ENCODE assay signal across 12 mouse cellular contexts in genomic region chr2:125323347-125323746, GRCm38 (mm10).
A peak's percentile ranks its signal among the peaks of the same experiment; 100 is the strongest.
DNase-seq lines count a peak whose midpoint lies in the region; ATAC-seq and TF ChIP-seq lines count a peak whose summit lies in the region.
"Had no signal": no experiment of that assay in that cellular context is flagged by ENCODE, and none has a peak within 500 bp of the region (broad histone marks: within the 10 kb centered on the region; RNA-seq: fewer than 3 reads in every experiment).

No protein-coding gene starts in this region.

- H3K4me3 ChIP-seq in intestine, embryonic 14.5 days (ENCODE audit: low read depth, low read length), result no peak overlapping the region
- H3K4me3 ChIP-seq in intestine, postnatal 0 days (ENCODE audit: low read depth, low read length), result no peak overlapping the region
- H3K4me3 ChIP-seq in intestine, embryonic 16.5 days (ENCODE audit: low read length), result no peak overlapping the region
- H3K4me3 ChIP-seq in neural tube, embryonic 11.5 days (ENCODE audit: low read depth, low read length), result no peak overlapping the region
- H3K4me3 ChIP-seq in midbrain, postnatal 0 days (ENCODE audit: low read depth, low read length), result no peak overlapping the region
- H3K4me3 ChIP-seq: heart, embryonic 12.5 days; liver, embryonic 15.5 days; stomach, embryonic 15.5 days had no signal

- ATAC-seq in intestine, embryonic 14.5 days (replicated peaks; ENCODE audit: low FRiP score, low TSS enrichment, low read depth), result no peak
- ATAC-seq in intestine, postnatal 0 days, result no peak
- ATAC-seq in intestine, embryonic 16.5 days, result no peak
- ATAC-seq in neural tube, embryonic 11.5 days (ENCODE audit: insufficient read depth, low FRiP score, low TSS enrichment), result no peak
- ATAC-seq in midbrain, postnatal 0 days (ENCODE audit: low FRiP score), result no peak
- ATAC-seq: forebrain, postnatal 0 days had no signal

- H3K9me3 ChIP-seq in intestine, embryonic 14.5 days (ENCODE audit: control insufficient read depth, low read length), result no peaks in the 10 kb centered on the region
- no peaks in the 10 kb centered on the region for H3K9me3 ChIP-seq in intestine, postnatal 0 days (ENCODE audit: control insufficient read depth)
- no peaks in the 10 kb centered on the region for H3K9me3 ChIP-seq in intestine, embryonic 16.5 days (ENCODE audit: control insufficient read depth, low read length)
- no peaks in the 10 kb centered on the region for H3K9me3 ChIP-seq in neural tube, embryonic 11.5 days (ENCODE audit: control insufficient read depth, low read length)
- no peaks in the 10 kb centered on the region for H3K9me3 ChIP-seq in midbrain, postnatal 0 days (ENCODE audit: low read length)
- H3K9me3 ChIP-seq: heart, embryonic 12.5 days; liver, embryonic 15.5 days; stomach, embryonic 15.5 days had no signal

- intact Hi-C loops in left cerebral cortex, postnatal 25 days (cut with DNase I), result no loop called here

- 25% methylated on average over 4 of the region's 4 CpGs for WGBS in intestine, embryonic 14.5 days
- WGBS in intestine, postnatal 0 days, result 52% methylated on average over 4 of the region's 4 CpGs
- WGBS in intestine, embryonic 16.5 days, result 43% methylated on average over 4 of the region's 4 CpGs
- WGBS in neural tube, embryonic 11.5 days, result 49% methylated on average over 4 of the region's 4 CpGs
- 70% methylated on average over 4 of the region's 4 CpGs for WGBS in midbrain, postnatal 0 days

- peaks cover 4% of the 10 kb centered on the region; the same call in 1 of the 2 replicates for H3K4me1 ChIP-seq in intestine, embryonic 14.5 days (replicated peaks; ENCODE audit: control insufficient read depth, insufficient read depth, low read length)
- no peaks in the 10 kb centered on the region for H3K4me1 ChIP-seq in intestine, postnatal 0 days (replicated peaks; ENCODE audit: control insufficient read depth, insufficient read depth, low read length)
- H3K4me1 ChIP-seq in intestine, embryonic 16.5 days (ENCODE audit: control insufficient read depth, insufficient read depth, low read length), result no peaks in the 10 kb centered on the region
- no peaks in the 10 kb centered on the region for H3K4me1 ChIP-seq in neural tube, embryonic 11.5 days (ENCODE audit: control insufficient read depth, insufficient read depth, low read length)
- H3K4me1 ChIP-seq in midbrain, postnatal 0 days (ENCODE audit: insufficient read depth, low read length), result no peaks in the 10 kb centered on the region
- H3K4me1 ChIP-seq: liver, embryonic 15.5 days; stomach, embryonic 15.5 days had no signal

- H3K27me3 ChIP-seq in intestine, embryonic 14.5 days (replicated peaks; ENCODE audit: control insufficient read depth, insufficient read depth, low read length), result no peaks in the 10 kb centered on the region
- H3K27me3 ChIP-seq in intestine, postnatal 0 days (replicated peaks; ENCODE audit: control insufficient read depth, insufficient read depth, low read length), result no peaks in the 10 kb centered on the region
- H3K27me3 ChIP-seq in intestine, embryonic 16.5 days (replicated peaks; ENCODE audit: control insufficient read depth, insufficient read depth, low read length), result no peaks in the 10 kb centered on the region
- H3K27me3 ChIP-seq in neural tube, embryonic 11.5 days (ENCODE audit: control insufficient read depth, insufficient read depth, low read length), result no peaks in the 10 kb centered on the region
- H3K27me3 ChIP-seq in midbrain, postnatal 0 days (ENCODE audit: insufficient read depth, low read length), result no peaks in the 10 kb centered on the region
- H3K27me3 ChIP-seq: heart, embryonic 12.5 days; liver, embryonic 15.5 days; stomach, embryonic 15.5 days had no signal

- no peak overlapping the region for H3K4me2 ChIP-seq in intestine, embryonic 14.5 days (ENCODE audit: low read length)
- H3K4me2 ChIP-seq in intestine, postnatal 0 days (replicated peaks; ENCODE audit: low read depth), result no peak overlapping the region
- H3K4me2 ChIP-seq in intestine, embryonic 16.5 days (ENCODE audit: low read depth, low read length), result no peak overlapping the region
- H3K4me2 ChIP-seq in neural tube, embryonic 11.5 days (ENCODE audit: low read depth), result no peak overlapping the region
- H3K4me2 ChIP-seq in midbrain, postnatal 0 days (ENCODE audit: low read depth, low read length, poor library complexity, severe bottlenecking), result no peak overlapping the region
- H3K4me2 ChIP-seq: heart, embryonic 12.5 days; liver, embryonic 15.5 days; stomach, embryonic 15.5 days had no signal

- peak overlapping the region; percentile 57 for H3K27ac ChIP-seq in intestine, embryonic 14.5 days (ENCODE audit: low read depth)
- H3K27ac ChIP-seq in intestine, postnatal 0 days (ENCODE audit: low read depth, low read length), result no peak overlapping the region
- H3K27ac ChIP-seq in intestine, embryonic 16.5 days (ENCODE audit: low read length), result 0 out of 2 replicates have a peak overlapping the region, but pooled peaks have one; percentile 1
- no peak overlapping the region for H3K27ac ChIP-seq in neural tube, embryonic 11.5 days (ENCODE audit: low read depth, low read length)
- H3K27ac ChIP-seq in midbrain, postnatal 0 days (ENCODE audit: low read depth, low read length), result no peak overlapping the region
- H3K27ac ChIP-seq: liver, embryonic 15.5 days; stomach, embryonic 15.5 days had no signal

- no peak for TF ChIP-seq CTCF in intestine, postnatal 0 days (IDR thresholded peaks at IDR 0.05; ENCODE audit: low read depth)
- no peak for TF ChIP-seq CTCF in midbrain, postnatal 0 days (IDR thresholded peaks at IDR 0.05)

- peak; percentile 53 for DNase-seq in intestine, embryonic 14.5 days (ENCODE audit: low spot score)
- DNase-seq in embryo, embryonic 11.5 days (ENCODE audit: low read depth, low spot score), result peak; percentile 31
- peak; percentile 18 for DNase-seq in neural tube, embryonic 11.5 days (ENCODE audit: low spot score)
- DNase-seq in left cerebral cortex, postnatal 25 days (ENCODE audit: low spot score in 2 of 2), result no peak
- DNase-seq in midbrain, postnatal 0 days (ENCODE audit: low spot score), result no peak
- DNase-seq: cerebellum, postnatal 14 days; forebrain, postnatal 0 days had no signal

- peaks cover 24% of the 10 kb centered on the region for H3K36me3 ChIP-seq in intestine, embryonic 14.5 days (ENCODE audit: control insufficient read depth, insufficient read depth, low read length)
- peaks cover 6% of the 10 kb centered on the region; the same call in 1 of the 2 replicates for H3K36me3 ChIP-seq in intestine, postnatal 0 days (ENCODE audit: control insufficient read depth, insufficient read depth)
- no peaks in the 10 kb centered on the region for H3K36me3 ChIP-seq in intestine, embryonic 16.5 days (ENCODE audit: control insufficient read depth, insufficient read depth, low read length)
- H3K36me3 ChIP-seq in neural tube, embryonic 11.5 days (ENCODE audit: control insufficient read depth, insufficient read depth, low read length), result no peaks in the 10 kb centered on the region
- peaks cover 13% of the 10 kb centered on the region; the same call in 1 of the 2 replicates for H3K36me3 ChIP-seq in midbrain, postnatal 0 days (ENCODE audit: insufficient read depth, low read length)
- H3K36me3 ChIP-seq: liver, embryonic 15.5 days had no signal

- no peak overlapping the region for H3K9ac ChIP-seq in intestine, embryonic 14.5 days (ENCODE audit: low read length)
- H3K9ac ChIP-seq in intestine, postnatal 0 days (ENCODE audit: low read depth, low read length), result no peak overlapping the region
- no peak overlapping the region for H3K9ac ChIP-seq in intestine, embryonic 16.5 days (ENCODE audit: low read depth, low read length)
- H3K9ac ChIP-seq in neural tube, embryonic 11.5 days (ENCODE audit: low read length), result no peak overlapping the region
- H3K9ac ChIP-seq in midbrain, postnatal 0 days (replicated peaks; ENCODE audit: low read length, poor library complexity, severe bottlenecking), result no peak overlapping the region
- H3K9ac ChIP-seq: forebrain, postnatal 0 days; heart, embryonic 12.5 days; liver, embryonic 15.5 days; stomach, embryonic 15.5 days had no signal

Comparison
In these comparisons a context has a peak if more than half of its experiments do, and no peak if none do; other contexts are left out.
1. H3K27ac ChIP-seq: peak in intestine, embryonic 14.5 days (single experiment) and intestine, embryonic 16.5 days (single experiment); none in intestine, postnatal 0 days (single experiment), neural tube, embryonic 11.5 days (single experiment) and midbrain, postnatal 0 days (single experiment).
2. DNase-seq: peak in intestine, embryonic 14.5 days (single experiment), embryo, embryonic 11.5 days (single experiment) and neural tube, embryonic 11.5 days (single experiment); none in left cerebral cortex, postnatal 25 days (0 of 2) and midbrain, postnatal 0 days (single experiment).